Mouse (Mus musculus) ES-E14 (cell line): Measurements from ENCODE around the gene Zfp652.

ENCODE experiments used
- CHD2 ChIP-seq: IDR thresholded peaks from 2 replicates; pipeline ENCODE4 v1.6.1; 2014; ENCODE audit warnings: mild to moderate bottlenecking, low read depth, low read length, inconsistent platforms
- HCFC1 ChIP-seq: IDR thresholded peaks from 2 replicates; pipeline ENCODE4 v1.6.1; 2012; ENCODE audit warnings: low read length, inconsistent platforms, borderline replicate concordance; ENCODE audit not compliant: insufficient read depth
- MAFK ChIP-seq: IDR thresholded peaks from 2 replicates; pipeline ENCODE4 v1.6.1; 2014; ENCODE audit warnings: mild to moderate bottlenecking, low read depth, low read length, inconsistent platforms; ENCODE audit not compliant: insufficient read depth
- ZNF384 ChIP-seq: IDR thresholded peaks from 2 replicates; pipeline ENCODE4 v1.6.1; 2012; ENCODE audit warnings: low read depth, low read length, inconsistent platforms

GRCm38 (mm10) chr11:95771665-95772064 lies 59.2 kb downstream of the Zfp652 start:
- TF ChIP-seq ZNF384: no peak
- no peak for TF ChIP-seq MAFK
- no peak for TF ChIP-seq HCFC1
- no peak for TF ChIP-seq CHD2
